Mouse (Mus musculus): Measurements from ENCODE around the gene Vwa3b. TPM values are rescaled to one million over a fixed set of nuclear protein-coding genes. Genes with fewer than 3 reads are reported as not detected.

Vwa3b gene
- total RNA-seq, 4 experiments from 2014 or later = 51.2 to 88.8 (median 83.3) TPM

DNA sequence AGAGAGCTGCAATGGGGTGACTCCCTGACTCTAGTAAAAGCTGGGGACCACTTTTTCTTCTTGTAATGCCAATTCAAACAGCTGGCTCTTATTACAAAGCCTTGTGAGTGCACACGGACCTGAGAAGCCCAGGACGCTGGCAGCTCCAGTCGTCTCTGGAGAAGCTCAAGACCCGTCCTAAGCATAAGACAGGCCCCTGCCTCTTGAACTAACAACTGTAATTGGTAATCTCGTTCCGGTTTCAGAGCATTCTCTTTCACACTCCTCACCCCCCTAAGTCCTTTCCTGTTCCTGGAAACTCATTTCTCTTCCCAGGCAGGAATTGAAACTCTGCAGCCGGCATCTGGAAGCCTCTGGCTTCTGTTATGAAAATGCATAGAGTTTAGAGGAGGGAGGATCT, 195.6 kb downstream of the Vwa3b start:
- no peak for DNase-seq (ENCODE audit: low spot score in 2 of 2)

DNA sequence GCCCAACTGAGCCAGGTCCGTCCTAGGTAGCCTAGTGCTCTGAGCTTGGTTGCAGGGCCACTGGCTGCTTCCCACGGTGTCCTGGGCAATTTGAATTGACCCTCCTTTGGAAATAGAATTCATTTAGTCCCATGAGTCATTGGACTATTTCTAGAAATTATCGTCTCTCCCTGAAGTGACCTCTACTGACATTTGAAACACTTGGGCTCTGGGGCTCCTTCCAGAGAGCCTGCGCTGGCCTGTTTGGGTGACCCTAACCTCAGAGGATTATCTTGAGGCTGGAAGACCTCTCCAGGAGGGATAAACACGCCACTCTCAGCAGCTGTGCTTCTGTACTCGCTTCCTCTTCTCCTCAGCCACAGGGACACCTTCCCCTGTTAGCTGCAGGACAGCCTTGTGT, 204.0 kb downstream of the Vwa3b start:
- DNase-seq (ENCODE audit: low spot score in 2 of 2) = peak; percentile 26 to 70

DNA sequence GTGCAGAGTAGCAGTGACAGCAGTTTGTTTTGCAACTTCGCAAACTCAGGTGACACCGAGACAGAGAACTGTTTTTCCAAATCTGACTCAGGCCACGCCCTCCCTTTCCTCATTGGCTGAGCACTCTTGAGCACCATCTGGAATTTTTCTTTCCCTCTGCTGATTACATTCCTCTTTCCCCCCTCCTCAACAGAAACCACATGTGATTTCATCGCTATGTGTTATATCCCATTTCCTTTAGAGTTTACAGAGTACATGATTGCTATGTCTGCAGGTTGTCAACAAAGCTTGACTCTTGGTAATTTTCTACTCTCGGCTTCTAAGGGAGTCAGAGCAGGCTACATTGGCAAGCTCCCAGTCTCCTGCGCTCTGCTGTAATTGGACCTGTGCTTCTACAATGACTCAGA, 204.9 kb downstream of the Vwa3b start:
- DNase-seq (ENCODE audit: low spot score in 2 of 2) = peak in 1 of 2 experiments; percentile 42

Other genes with a start within 250 kb of the Vwa3b start
- 10 to 100 TPM; 22.6 to 28.6 (median 27.4) TPM for gene Tmem131, start 82.9 kb upstream of the Vwa3b start, total RNA-seq (2022)
- gene Cnga3, start 187.8 kb downstream of the Vwa3b start, total RNA-seq (2022) = under 1 TPM; 0.19 to 0.89 (median 0.42) TPM

All from gastrocnemius, adult 8-10 months (tissue).